Comparison of ENCODE assay signal across 17 mouse cellular contexts in the genomic region with DNA sequence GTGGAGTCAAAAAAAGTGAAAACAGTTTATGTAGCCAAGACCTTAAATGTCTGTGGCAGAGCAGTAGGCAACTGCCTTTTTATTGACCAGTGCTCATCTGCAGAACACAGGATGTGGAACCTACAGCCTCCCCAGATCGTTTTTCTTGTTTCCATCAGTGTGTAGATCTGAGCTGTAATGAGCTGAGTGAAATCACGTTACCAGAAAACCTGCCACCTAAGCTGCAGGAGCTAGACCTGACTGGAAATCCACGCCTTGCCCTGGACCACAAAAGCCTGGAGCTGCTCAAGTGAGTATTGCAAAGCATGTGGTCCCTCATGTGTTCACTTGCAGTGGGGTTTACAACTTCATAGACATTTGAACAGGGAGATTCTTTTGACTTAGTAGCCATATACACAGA.
"Had no signal": no experiment of that assay in that cellular context is flagged by ENCODE, and none has a peak within 500 bp of the region (broad histone marks: within the 10 kb centered on the region; RNA-seq: fewer than 3 reads in every experiment).

No protein-coding gene starts in this region.

- H3K4me2 ChIP-seq: lung, embryonic 15.5 days; midbrain, embryonic 11.5 days; midbrain, embryonic 13.5 days; midbrain, embryonic 15.5 days; neural tube, embryonic 12.5 days had no signal

- DNase-seq: lung, adult 2 months; lung, postnatal 14 days; lung, postnatal 36 days; right cerebral cortex, postnatal 25 days; right cerebral cortex, postnatal 4 days; spleen, adult 18-20 months; thymus, adult 18-20 months; thymus, postnatal 14 days; thymus, postnatal 36 days had no signal

- H3K27ac ChIP-seq: lung, embryonic 15.5 days; macrophage; midbrain, embryonic 13.5 days; midbrain, embryonic 15.5 days; neural tube, embryonic 12.5 days had no signal

- H3K27me3 ChIP-seq: lung, embryonic 15.5 days; megakaryocyte, embryonic 14.5 days; midbrain, embryonic 13.5 days; midbrain, embryonic 15.5 days; neural tube, embryonic 12.5 days had no signal

- H3K9me3 ChIP-seq: lung, embryonic 15.5 days; megakaryocyte, embryonic 14.5 days; midbrain, embryonic 13.5 days; midbrain, embryonic 15.5 days; neural tube, embryonic 12.5 days had no signal

- ATAC-seq: lung, postnatal 0 days; midbrain, embryonic 13.5 days; midbrain, embryonic 15.5 days had no signal

- H3K9ac ChIP-seq: lung, embryonic 15.5 days; midbrain, embryonic 13.5 days; midbrain, embryonic 15.5 days; neural tube, embryonic 12.5 days had no signal

- H3K4me3 ChIP-seq: lung, embryonic 15.5 days; megakaryocyte, embryonic 14.5 days; midbrain, embryonic 13.5 days; midbrain, embryonic 15.5 days; neural tube, embryonic 12.5 days had no signal

- H3K36me3 ChIP-seq: midbrain, embryonic 13.5 days; midbrain, embryonic 15.5 days; neural tube, embryonic 12.5 days had no signal

- H3K4me1 ChIP-seq: lung, embryonic 15.5 days; megakaryocyte, embryonic 14.5 days; midbrain, embryonic 15.5 days; neural tube, embryonic 12.5 days had no signal
